Mouse (Mus musculus) hindbrain, embryonic 16.5 days (tissue): ENCODE results near the gene Fam213b. TPM values are rescaled to one million over a fixed set of nuclear protein-coding genes. Genes with fewer than 3 reads are reported as not detected.
A peak's percentile ranks its signal among the peaks of the same experiment; 100 is the strongest.

Source experiments
- ATAC-seq: fragments of 200-750 bp; cut with Nextera tagmentation; 2 replicates; pipeline ENCODE4 v1.8.0; 2017; ENCODE audit warnings: moderate TSS enrichment, moderate library complexity
- H3K27ac ChIP-seq: fragments of 300-500 bp; sonication (generic); 2 replicates; pipeline ENCODE4 v1.5.1; 2014; ENCODE audit warnings: low read depth, mild to moderate bottlenecking, control low read depth, low read length, moderate library complexity
- H3K27me3 ChIP-seq: fragments of 300-500 bp; sonication (generic); replicated peaks from 2 replicates; pipeline ENCODE4 v1.6.1; 2014; ENCODE audit warnings: low read length; ENCODE audit not compliant: control insufficient read depth, insufficient read depth
- H3K36me3 ChIP-seq: fragments of 300-500 bp; sonication (generic); 2 replicates; pipeline ENCODE4 v1.6.1; 2014; ENCODE audit warnings: mild to moderate bottlenecking, low read length, moderate library complexity, mixed read lengths; ENCODE audit not compliant: control insufficient read depth, insufficient read depth
- H3K4me1 ChIP-seq: fragments of 300-500 bp; sonication (generic); 2 replicates; pipeline ENCODE4 v1.6.1; 2014; ENCODE audit warnings: low read depth, low read length; ENCODE audit not compliant: control insufficient read depth, insufficient read depth
- H3K4me2 ChIP-seq: fragments of 300-500 bp; sonication (generic); 2 replicates; pipeline ENCODE4 v1.6.1; 2014; ENCODE audit warnings: mild to moderate bottlenecking, low read length, control low read depth, moderate library complexity
- H3K4me3 ChIP-seq: fragments of 300-500 bp; sonication (generic); 2 replicates; pipeline ENCODE4 v1.5.1; 2014; ENCODE audit warnings: mild to moderate bottlenecking, low read length, control low read depth, moderate library complexity
- H3K9ac ChIP-seq: fragments of 300-500 bp; sonication (generic); 2 replicates; pipeline ENCODE4 v1.6.1; 2014; ENCODE audit warnings: low read depth, mild to moderate bottlenecking, control low read depth, low read length, moderate library complexity
- H3K9me3 ChIP-seq: fragments of 300-500 bp; sonication (generic); 2 replicates; pipeline ENCODE4 v1.6.1; 2014; ENCODE audit warnings: mild to moderate bottlenecking, low read length, moderate library complexity; ENCODE audit not compliant: control insufficient read depth
- WGBS: fragments of 180-500 bp; shearing (Covaris S2); extraction: QIAGEN DNeasy Blood & Tissue Kit; methylation state at CpG from one replicate; pipeline ENCODE4 v1.1.7; 2014; 5-methylcytosine and 5-hydroxymethylcytosine counted together
- polyA plus RNA-seq: library from polyadenylated mRNA; unstranded; fragments of >200 nt; fragmentation: Nextera tagmentation; extraction: Ambion mirVana; gene quantifications from 2 replicates; pipeline ENCODE4 v1.2.1, GENCODE M21; 2015

The Fam213b gene
- 67.8 and 80.1 TPM in 2 replicates for polyA plus RNA-seq

DNA sequence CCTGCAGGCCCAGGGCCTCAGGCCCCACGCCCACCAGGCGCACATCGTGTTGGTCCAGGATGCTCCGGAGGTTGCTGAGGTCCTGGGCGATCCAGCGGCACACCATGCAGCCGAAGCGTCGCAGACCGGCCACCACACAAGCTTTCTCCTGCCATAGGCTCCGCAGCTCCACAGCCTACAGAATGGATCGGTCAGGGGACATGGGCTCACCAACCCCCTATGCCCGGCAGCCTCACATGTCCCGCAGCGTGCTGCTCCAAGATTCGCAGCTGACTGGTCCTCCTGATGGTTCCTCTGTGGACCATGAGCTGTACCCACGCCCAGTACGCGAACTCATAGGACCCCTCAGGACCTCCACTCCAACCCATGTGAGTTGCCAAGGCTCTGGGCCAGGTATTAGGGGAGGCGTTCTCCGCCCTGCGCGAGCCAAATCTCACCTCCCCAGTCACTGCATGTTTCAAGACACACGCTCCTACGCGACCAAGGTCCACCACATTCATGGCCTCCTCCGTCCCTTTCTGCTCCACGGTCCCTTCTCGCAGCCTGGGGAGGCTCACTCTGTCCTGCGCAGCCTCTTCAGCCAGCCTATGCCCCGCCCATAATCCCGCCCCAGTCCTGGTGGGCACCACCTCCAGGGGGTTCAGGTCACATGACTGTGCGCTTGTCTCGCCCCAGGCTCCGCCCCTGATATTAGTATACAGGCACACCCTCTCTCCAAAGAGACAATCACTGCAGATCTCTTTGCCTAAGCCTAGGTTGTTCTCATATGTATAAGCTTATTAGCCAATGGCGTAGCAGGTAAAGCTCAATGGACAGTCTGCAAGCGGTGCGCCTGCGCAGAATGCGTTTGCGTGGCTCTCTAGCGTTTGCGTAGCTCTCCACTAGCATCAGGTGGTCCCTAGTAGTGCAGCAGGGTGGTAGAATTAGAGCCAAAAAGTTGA lies at the start of gene Fam213b:
Gene Fam213b, minus strand, starts transcription at position 630 of the 941 bp plus-strand sequence.
- H3K4me1 ChIP-seq, result peaks cover 17% of the 10 kb centered on the region
- H3K4me3 ChIP-seq, result peak within 1 kb of the TSS; percentile 65
- WGBS, result 3% methylated on average over 43 of the region's 43 CpGs
- no peaks in the 10 kb centered on the region for H3K9me3 ChIP-seq
- peak within 1 kb of the TSS; percentile 78 for H3K27ac ChIP-seq
- 0 out of 2 replicates have a peak, but pooled peaks cover 2% of the 10 kb centered on the region for H3K27me3 ChIP-seq
- H3K36me3 ChIP-seq, result no peaks in the 10 kb centered on the region
- peak; percentile 98 for ATAC-seq
- H3K9ac ChIP-seq, result peak within 1 kb of the TSS; percentile 81
- peak within 1 kb of the TSS; percentile 67 for H3K4me2 ChIP-seq

DNA sequence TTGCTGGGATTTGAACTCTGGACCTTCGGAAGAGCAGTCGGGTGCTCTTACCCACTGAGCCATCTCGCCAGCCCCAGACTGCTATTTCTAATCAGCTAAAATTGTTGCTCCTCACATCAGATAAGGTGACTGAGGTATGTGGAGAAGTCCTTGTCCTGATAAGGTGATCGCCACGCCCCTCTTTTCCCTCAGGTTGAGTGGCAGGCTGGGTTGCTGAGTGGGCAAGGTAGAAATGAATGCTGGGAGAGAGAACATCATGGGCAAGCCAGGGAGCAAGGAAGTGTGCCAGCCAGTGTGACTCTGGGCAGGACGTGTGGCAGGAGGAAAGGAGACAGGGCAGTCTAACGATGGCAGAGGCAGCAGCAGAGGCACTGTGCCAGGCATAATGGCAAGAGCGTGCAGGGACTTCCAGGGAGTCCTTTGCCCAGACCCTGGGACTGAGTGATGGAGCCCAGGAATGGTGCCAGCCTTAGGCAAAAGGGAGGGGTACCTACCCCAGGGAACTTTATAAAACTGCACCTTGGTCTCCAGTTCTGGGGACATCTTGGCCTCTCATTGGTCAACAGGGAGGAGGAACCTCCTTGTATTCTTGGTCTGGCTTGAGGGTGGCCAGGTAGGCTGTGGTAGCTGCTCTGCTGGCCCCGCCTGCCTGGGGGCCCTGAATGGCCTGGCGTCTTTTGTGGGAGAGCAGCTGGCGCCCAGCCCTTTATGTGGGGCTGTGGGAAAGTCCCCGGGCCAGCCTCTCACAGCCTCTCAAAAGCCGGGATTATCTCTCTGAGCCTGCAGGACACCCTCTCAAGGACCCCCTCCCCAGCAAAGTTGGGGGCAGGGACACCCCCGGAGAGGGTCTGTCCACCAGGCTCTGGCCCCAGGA lies 49.4 kb upstream of the Fam213b start:
- no peak overlapping the region for H3K9ac ChIP-seq
- WGBS, result 32% methylated on average over 14 of the region's 14 CpGs
- peak overlapping the region; percentile 69 for H3K27ac ChIP-seq
- no peak overlapping the region for H3K4me2 ChIP-seq
- no peaks in the 10 kb centered on the region for H3K36me3 ChIP-seq
- no peaks in the 10 kb centered on the region; the same call in 1 of the 2 replicates for H3K27me3 ChIP-seq
- ATAC-seq, result peak; percentile 83
- H3K9me3 ChIP-seq, result no peaks in the 10 kb centered on the region
- peaks cover 16% of the 10 kb centered on the region for H3K4me1 ChIP-seq
- H3K4me3 ChIP-seq, result no peak overlapping the region

DNA sequence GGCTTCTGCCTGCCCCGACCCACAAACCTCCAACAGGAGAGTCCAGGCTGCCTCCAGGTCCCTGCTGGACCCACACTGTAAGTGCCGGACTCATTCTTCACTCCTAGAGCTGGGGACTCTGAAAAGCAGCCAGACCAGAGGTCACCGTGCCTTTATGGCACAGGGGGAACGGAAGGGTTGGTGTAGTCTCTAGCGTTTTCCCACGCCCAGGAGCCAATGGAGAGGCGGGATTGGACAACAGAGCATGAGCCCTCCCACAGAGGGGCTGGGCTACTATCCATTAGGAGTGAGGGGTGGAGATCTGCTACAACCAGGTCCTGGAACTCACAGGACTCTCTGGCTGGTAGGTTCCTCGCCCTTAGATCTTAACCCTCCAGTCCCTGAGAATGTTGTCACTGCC lies 47.4 kb upstream of the Fam213b start:
- peak; percentile 88 for ATAC-seq
- peak overlapping the region; percentile 56 for H3K9ac ChIP-seq
- no peaks in the 10 kb centered on the region for H3K27me3 ChIP-seq
- peaks cover 9% of the 10 kb centered on the region for H3K4me1 ChIP-seq
- H3K27ac ChIP-seq, result peak overlapping the region; percentile 69
- peak overlapping the region; percentile 39 for H3K4me3 ChIP-seq
- peak overlapping the region; percentile 67 for H3K4me2 ChIP-seq
- H3K9me3 ChIP-seq, result no peaks in the 10 kb centered on the region
- WGBS, result under 1% methylated on average over 8 of the region's 8 CpGs
- no peaks in the 10 kb centered on the region for H3K36me3 ChIP-seq

DNA sequence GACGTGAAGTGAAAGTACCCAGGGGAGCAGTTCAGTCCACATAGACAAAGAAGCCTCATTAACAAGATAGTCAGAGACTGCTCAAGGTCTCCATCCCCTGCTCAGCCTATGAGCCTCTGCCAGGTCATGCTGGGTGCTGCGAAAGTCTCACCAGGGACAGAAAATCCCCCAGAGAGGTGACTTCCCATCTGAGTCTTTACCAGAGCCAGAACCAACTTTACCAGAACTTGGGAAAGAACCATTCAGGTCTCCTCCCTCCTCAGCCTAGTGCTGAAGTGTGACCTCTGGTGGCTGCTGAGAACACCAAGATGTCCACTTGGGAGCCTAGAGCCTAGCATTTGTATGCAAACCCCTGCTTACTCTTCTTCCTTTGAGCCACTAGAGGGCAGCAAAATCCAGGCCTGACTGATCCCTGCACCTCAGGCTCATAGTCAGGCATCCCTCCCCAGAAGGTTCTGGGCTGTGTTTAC lies 45.2 kb upstream of the Fam213b start:
- Histone ChIP-seq H3K9ac (no peak overlapping the region), H3K4me3 (no peak overlapping the region), H3K27me3 (no peaks in the 10 kb centered on the region), H3K36me3 (no peaks in the 10 kb centered on the region), H3K9me3 (no peaks in the 10 kb centered on the region), H3K4me1 (peaks cover 9% of the 10 kb centered on the region), H3K27ac (no peak overlapping the region), H3K4me2 (no peak overlapping the region)
- 17% methylated on average over 2 of the region's 2 CpGs for WGBS
- ATAC-seq, result peak; percentile 62

DNA sequence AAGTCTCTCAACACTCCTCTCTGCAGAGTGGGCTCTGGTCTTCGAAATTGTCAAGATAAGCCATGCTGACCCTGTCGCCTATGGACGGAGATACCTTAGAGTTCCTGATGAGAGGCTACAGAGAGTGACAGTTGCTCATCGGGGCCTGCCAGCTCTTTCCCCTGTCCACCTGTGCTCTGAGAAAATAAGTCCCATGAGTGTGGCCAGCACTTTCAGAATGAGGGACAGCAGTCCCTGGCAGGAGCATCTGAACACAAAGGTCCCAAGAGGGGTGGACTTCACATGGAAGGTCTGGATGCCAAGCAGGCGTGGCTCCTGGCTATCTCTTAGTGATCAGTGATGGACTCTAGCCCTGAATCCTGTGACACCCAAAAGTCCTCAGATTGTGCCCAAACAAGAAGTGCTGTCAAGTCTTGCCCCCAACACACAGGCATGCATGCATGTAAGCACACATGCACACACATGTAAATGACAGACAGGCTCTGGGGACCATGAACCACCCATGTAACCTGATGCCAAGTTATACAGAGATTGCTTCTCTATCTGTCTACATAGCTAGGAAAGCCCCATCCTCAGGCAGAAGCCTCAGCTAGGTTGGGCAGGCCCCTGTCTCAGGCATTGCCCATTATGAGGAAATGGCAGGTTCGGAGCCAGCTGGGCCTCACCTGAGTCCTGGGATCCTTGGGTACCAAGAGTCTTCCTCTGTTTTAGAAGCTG lies 44.5 kb upstream of the Fam213b start:
- H3K9ac ChIP-seq, result no peak overlapping the region
- no peak for ATAC-seq
- no peaks in the 10 kb centered on the region for H3K36me3 ChIP-seq
- H3K9me3 ChIP-seq, result no peaks in the 10 kb centered on the region
- H3K27me3 ChIP-seq, result no peaks in the 10 kb centered on the region
- H3K4me2 ChIP-seq, result no peak overlapping the region
- WGBS, result 88% methylated on average over 6 of the region's 6 CpGs
- H3K4me1 ChIP-seq, result peaks cover 9% of the 10 kb centered on the region
- no peak overlapping the region for H3K27ac ChIP-seq
- H3K4me3 ChIP-seq, result no peak overlapping the region

DNA sequence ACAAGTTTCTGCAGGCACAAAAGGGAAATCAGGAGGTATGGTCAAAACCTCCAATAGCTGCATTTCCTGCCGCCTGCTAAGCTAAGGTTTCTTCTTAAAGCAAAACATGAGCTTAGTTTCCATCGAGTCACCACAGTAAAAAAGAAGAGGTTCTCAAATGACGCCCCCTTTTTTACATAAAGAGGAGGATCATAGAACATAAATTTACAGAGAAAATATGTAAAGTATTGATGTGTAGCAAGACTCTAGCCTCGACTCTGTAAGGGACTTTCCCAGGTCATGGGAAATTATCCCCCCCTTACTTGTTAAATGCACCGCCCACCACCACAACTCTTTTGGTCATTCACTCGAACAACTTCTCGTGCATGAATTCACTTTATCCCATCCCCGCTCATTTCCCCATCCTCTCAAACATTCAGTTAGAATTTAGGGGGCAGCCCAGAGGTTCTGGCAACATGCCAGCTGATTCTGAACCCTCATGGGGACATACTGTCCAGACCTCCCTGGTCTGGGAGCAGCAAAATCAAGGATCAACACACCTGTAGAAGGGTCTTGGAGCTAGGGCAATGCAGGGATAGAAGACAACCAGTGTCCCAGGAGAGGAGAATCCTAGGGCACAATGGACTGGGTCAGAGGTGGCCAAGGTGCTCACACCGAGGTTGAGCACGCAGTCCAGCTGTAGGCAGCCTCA lies 43.8 kb upstream of the Fam213b start:
- no peaks in the 10 kb centered on the region for H3K9me3 ChIP-seq
- no peak overlapping the region for H3K4me2 ChIP-seq
- H3K36me3 ChIP-seq, result no peaks in the 10 kb centered on the region
- WGBS, result 86% methylated on average over 10 of the region's 10 CpGs
- H3K4me1 ChIP-seq, result peaks cover 9% of the 10 kb centered on the region
- H3K27ac ChIP-seq, result no peak overlapping the region
- no peaks in the 10 kb centered on the region for H3K27me3 ChIP-seq
- H3K4me3 ChIP-seq, result no peak overlapping the region
- no peak overlapping the region for H3K9ac ChIP-seq
- ATAC-seq, result no peak

DNA sequence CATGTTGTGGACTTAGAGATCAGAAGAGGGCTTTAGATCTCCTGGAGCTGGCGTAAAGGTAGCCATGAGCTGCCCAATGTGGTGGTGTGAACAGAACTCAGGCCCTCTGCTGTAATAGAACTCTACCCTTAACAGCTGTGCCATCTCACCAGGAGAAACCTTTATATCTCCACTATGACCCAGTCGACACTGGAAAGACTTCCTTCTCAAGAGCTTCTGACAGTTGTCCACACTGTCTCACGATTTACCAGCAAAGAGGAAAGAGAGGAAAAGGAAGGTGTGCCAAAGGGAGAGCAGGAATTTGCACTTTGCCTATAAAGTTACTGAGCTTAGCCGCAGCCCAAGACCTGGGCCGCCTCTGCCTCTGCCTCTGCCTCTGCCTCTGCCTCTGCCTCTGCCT lies 42.9 kb upstream of the Fam213b start:
- no peaks in the 10 kb centered on the region for H3K27me3 ChIP-seq
- H3K4me2 ChIP-seq, result no peak overlapping the region
- no peaks in the 10 kb centered on the region for H3K36me3 ChIP-seq
- ATAC-seq, result no peak
- H3K4me3 ChIP-seq, result no peak overlapping the region
- no peaks in the 10 kb centered on the region for H3K9me3 ChIP-seq
- H3K4me1 ChIP-seq, result peaks cover 9% of the 10 kb centered on the region
- WGBS, result 90% methylated on average over 5 of the region's 5 CpGs
- H3K9ac ChIP-seq, result no peak overlapping the region
- H3K27ac ChIP-seq, result no peak overlapping the region

DNA sequence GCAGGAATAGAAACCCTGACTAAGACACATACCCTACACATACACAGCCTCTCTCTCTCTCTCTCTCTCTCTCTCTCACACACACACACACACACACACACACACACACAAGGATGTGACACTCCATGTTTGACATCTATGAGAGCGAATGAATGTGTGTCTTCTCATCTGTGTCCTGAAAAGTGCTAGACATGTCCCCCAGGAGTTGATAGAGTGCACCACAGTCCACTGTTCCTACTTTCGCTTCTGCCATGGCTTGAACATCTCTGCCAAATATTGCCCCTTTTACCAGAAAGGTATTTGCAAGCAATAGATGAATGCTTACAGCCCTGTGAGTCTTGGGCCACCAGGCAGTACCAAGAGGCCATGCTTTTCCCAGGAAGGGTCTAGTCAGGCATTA lies 41.2 kb upstream of the Fam213b start:
- Histone ChIP-seq H3K27ac (no peak overlapping the region), H3K4me3 (no peak overlapping the region), H3K4me2 (no peak overlapping the region), H3K36me3 (no peaks in the 10 kb centered on the region), H3K4me1 (no peaks in the 10 kb centered on the region), H3K9me3 (no peaks in the 10 kb centered on the region), H3K27me3 (no peaks in the 10 kb centered on the region), H3K9ac (no peak overlapping the region)
- ATAC-seq, result no peak
- WGBS, result 98% methylated on average over 2 of the region's 2 CpGs
